Mouse (Mus musculus) gastrocnemius, adult 18-20 months (tissue): ENCODE measurements around the gene Tdrd6. TPM values are rescaled to one million over a fixed set of nuclear protein-coding genes. Genes with fewer than 3 reads are reported as not detected.
A peak's percentile ranks its signal among the peaks of the same experiment; 100 is the strongest.

Experiments
- DNase-seq: peaks from one replicate; pipeline ENCODE4 v3.0.0; 2021; ENCODE audit warnings: low spot score
- total RNA-seq, 2 experiments: library from RNA; stranded (reverse); gene quantifications; 2 replicates each; pipeline ENCODE4 v1.2.3; 2021

Tdrd6 gene
- total RNA-seq, 2 experiments from 2014 or later = 0.02 TPM; not detected in 1

GRCm38 (mm10) chr17:43619156-43619555 lies 10.9 kb downstream of the Tdrd6 start:
- no peak for DNase-seq

- no peak for DNase-seq
Measured at GRCm38 (mm10) chr17:43612221-43612620, 17.9 kb downstream of the Tdrd6 start.

- no peak for DNase-seq
Measured at GRCm38 (mm10) chr17:43611586-43611985, 18.5 kb downstream of the Tdrd6 start.

- DNase-seq = peak; percentile 69
Measured at GRCm38 (mm10) chr17:43606704-43607103, 23.4 kb downstream of the Tdrd6 start.

GRCm38 (mm10) chr17:43598706-43599105 lies 31.4 kb downstream of the Tdrd6 start:
- DNase-seq = no peak

- DNase-seq = no peak
Measured at GRCm38 (mm10) chr17:43597742-43598141, 32.4 kb downstream of the Tdrd6 start.

- DNase-seq = no peak
Measured at GRCm38 (mm10) chr17:43592296-43593291, 37.5 kb downstream of the Tdrd6 start.

- no peak for DNase-seq
Measured at GRCm38 (mm10) chr17:43590531-43590930, 39.6 kb downstream of the Tdrd6 start.

GRCm38 (mm10) chr17:43589750-43590149 lies 40.3 kb downstream of the Tdrd6 start:
- no peak for DNase-seq

- no peak for DNase-seq
Measured at GRCm38 (mm10) chr17:43587278-43587677, 42.8 kb downstream of the Tdrd6 start.

GRCm38 (mm10) chr17:43584771-43585170 lies 45.3 kb downstream of the Tdrd6 start:
- no peak for DNase-seq

GRCm38 (mm10) chr17:43581012-43581467 lies 49.1 kb downstream of the Tdrd6 start:
- DNase-seq = peak; percentile 49

- no peak for DNase-seq
Measured at GRCm38 (mm10) chr17:43580456-43580855, 49.6 kb downstream of the Tdrd6 start.

- DNase-seq = no peak
Measured at GRCm38 (mm10) chr17:43573624-43574073, 56.5 kb downstream of the Tdrd6 start.

GRCm38 (mm10) chr17:43569287-43569686 lies 60.8 kb downstream of the Tdrd6 start:
- no peak for DNase-seq

- peak; percentile 44 for DNase-seq
Measured at GRCm38 (mm10) chr17:43567992-43568888, 61.9 kb downstream of the Tdrd6 start, which contains the start of gene Pla2g7. Pla2g7 (plus strand) TSS chr17:43568098.

GRCm38 (mm10) chr17:43567593-43567991 lies 62.5 kb downstream of the Tdrd6 start:
- no peak for DNase-seq
